Mouse (Mus musculus): ENCODE measurements around the gene Armc12.

Gene Armc12

DNA sequence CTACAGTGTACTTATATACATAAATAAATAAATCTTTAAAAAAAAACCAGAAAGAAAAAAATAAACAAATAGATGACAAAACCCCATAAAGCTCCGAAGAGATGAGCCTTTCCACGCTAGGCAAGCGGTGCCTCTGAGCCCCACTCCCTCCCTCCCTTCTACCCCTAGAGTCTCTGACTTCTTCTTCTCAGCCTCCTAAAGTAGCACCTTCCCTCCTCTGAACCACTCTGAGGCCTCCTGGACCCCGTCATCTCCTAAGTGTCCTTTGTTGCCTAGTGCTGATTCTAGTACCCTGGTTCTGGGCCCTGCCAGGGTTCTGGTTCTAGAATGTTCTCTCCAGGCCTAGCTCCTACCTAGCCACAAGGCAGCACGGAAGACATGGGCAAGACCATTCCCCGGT lies at the start of gene Armc12:
TSS of gene Armc12 (plus strand) at position 301 of the 400 bp plus-strand sequence.
- no peak for DNase-seq (ENCODE audit: low spot score)

- peak; percentile 22 for DNase-seq (ENCODE audit: low spot score)
Measured at GRCm38 (mm10) chr17:28484704-28485445, 45.7 kb upstream of the Armc12 start.

DNA sequence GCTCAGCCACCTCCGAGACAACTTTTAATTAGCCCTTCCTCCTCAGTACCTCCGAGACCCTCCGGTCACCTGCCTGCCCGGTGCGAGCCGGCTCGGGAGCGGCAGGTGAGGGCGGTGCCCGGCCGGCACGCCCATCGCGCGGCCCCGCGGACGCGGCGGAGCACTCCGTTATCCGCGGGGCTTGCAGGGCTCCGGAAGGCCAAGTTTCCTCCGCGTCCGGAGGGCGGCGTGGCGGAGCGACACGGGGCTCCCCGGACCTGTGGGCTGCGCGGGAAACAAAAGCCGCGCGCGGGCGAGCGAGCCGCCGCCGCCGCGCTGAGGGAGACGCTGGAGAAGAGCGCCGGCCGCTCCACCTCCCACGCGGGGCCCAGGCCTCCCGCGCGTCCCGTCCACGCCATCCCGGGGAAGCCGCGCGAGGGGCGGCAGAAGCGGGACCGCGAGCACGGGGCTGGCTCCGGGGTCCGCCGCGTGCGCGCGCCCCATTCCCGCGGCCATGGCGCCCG lies 45.1 kb upstream of the Armc12 start:
- DNase-seq (ENCODE audit: low spot score), result peak; percentile 41

DNA sequence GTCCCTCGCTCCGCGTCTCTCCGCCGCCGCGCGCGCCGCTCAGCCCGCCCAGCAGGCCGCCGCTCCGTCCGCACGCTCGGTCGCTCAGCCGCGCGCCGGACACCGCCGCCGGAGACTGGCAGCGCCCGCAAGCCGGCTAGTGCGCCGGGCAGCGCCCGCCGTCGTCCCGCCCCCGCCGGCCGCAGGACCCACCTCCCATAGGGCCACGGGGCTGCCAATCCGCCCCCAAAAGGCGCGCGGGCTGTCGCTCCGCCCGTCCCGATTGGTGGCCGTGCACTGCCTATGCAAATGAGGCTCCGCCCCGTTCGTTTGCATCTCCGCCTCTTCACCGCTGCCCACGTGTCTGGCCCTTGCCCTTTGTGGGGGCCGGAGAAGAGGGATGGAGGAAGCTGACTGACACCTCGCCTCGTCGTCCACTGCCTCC lies 44.6 kb upstream of the Armc12 start:
- DNase-seq (ENCODE audit: low spot score), result peak; percentile 99

DNA sequence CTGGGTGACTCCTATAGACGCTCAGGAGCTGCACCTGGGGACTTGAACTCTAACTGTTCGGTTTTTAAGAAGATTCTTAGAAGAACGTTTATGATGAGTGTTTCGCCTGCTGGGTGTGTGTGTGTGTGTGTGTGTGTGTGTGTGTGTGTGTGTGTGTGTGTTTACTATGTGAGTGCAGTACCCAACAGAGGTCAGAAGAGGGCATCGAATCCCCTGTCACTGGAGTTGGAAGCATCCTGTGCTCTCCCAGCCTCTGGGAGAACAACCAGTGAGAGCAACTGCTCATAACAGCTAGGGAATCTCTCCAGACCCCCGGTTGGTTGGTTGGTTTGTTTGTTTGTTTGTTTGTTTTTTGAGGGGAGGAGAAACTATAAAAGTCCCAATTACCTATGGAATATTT lies 43.9 kb upstream of the Armc12 start:
- no peak for DNase-seq (ENCODE audit: low spot score)

GRCm38 (mm10) chr17:28487584-28488257 lies 42.9 kb upstream of the Armc12 start:
- no peak for DNase-seq (ENCODE audit: low spot score)

DNA sequence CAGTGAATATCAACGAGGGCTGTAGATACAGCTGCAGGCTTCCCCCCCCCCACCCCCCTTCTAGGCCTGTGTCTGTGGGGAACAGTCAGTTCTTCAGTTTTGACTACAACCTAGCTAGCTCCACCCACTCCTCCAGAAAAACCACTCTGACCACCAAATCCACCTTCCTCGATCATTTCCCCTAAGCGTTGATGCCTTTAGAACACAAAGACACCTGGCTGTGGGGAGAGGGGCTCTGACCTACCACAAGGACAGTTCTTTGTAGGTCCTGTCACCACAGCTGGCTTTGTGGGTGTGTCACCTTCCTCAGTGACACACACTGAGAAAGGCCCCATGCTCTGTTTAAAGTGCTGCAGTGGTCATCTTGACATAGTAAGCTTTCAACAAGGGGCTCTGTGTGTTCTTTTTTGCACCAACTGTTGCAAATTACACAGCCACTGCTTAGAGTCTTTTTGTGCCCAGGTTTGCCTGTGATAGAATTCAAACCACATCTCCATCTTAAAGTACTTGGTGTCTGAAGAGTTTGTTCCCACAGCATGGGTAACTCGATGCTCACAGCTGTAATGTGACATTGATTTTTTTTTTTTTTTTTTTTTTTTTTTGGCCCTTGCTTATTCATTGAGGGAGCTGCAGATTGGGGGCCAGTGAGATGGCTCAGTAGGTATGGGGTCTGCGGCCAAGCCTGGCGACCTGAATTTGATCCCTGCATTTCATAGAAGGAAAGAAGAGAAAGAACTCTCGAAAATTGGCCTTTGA lies 42.2 kb upstream of the Armc12 start:
- no peak for DNase-seq (ENCODE audit: low spot score)

DNA sequence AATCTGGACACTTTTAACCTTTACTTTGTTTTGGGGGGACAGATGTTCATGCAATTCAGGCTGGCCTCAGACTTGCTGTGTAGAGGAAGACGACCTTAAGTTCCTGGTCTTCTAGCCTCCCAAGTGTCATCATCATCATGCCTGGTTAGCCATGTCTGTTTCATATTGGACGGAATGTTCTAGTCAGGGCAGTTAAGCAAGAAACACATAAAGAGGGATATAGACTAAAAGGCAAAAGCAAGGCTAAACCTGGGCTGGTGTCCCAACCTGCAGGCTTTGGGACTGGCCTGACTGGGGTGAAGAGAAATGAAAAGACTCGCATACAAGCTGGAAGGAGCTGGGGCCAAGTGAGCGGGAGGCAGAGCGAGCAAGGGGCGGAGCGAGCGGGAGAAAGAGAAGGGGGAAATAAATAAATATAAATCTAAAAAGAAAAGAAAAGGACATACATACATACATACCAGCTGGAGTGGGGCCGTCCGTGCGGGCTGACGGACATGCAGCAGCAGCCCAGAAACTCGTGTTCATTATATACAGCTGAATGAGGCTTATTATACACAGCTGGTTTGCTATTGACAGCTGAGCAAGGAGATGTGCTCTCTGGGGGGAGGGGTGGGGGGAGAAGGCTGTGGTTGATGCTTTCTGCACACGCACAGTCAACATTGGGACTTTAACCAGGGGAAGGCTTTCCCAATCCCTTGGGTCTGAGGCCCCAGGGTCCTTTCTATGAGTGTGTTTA lies 39.4 kb upstream of the Armc12 start:
- DNase-seq (ENCODE audit: low spot score), result no peak

DNA sequence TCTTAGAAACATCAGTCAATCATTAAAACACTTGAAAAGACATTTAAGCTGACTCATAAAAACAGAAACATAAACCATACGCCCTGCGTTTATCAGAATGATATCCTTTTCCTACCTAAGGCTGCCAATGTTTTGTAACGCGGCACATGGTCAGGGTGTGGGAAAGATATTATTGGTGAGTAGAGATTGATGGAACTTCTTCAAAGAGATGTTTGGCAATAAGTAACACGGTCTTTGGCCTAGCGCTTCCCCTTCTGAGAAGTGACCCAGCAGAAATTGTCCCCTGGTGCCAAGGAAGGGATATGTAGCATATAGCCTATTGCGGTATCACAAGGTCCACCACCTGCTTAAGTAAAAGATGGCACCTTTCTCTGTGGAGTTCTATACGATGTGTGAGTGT lies 34.8 kb upstream of the Armc12 start:
- no peak for DNase-seq (ENCODE audit: low spot score)

- no peak for DNase-seq (ENCODE audit: low spot score)
Measured at GRCm38 (mm10) chr17:28499190-28499589, 31.4 kb upstream of the Armc12 start.

DNA sequence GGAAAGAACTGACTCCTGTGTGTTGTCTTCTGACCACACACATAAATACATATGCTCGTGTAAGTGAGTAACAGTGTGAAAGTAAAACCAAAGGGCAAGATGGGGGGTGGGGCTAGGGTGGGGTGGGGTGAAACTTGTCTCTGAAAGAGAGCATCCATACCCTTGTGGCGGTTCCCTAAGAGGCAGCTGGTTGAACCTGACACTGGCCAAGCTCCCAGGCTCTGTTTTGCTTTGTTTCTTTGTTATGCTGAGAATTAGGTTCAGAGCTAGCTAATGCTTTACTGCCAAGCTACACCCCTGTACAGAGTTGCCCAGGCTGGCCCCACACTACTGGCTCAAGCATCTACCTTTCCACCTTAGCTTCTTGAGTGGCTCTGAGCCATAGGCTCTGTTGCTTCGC lies 30.1 kb upstream of the Armc12 start:
- no peak for DNase-seq (ENCODE audit: low spot score)

DNA sequence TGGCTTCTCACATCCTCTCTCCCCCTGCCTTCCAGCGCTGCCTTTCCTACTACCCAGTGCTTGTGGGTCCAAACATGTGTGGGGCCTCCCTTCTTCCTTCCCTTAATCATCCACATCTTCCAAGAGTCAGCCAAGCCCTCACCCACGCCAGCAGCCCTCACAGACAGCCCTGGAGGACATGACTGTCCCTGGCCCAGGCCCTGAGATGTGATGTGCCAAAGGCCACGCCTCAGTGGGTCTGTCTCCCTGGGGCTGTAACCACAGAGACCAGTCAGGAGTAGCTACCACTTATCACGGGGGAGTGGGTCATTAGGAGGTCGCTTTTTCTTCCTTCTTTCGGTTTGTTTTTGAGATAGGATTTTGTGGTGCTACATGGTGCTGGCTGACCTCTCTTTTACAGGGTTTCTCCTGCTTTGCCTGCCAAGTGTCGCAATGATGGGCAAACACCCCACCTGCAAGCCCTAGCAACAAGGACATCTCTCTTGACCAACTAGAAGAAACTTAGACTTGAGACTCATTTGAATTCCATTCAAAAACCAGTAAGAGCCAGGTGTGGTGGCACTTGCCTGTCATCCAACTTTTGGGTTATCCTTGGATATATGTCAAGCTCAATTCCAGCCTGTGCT lies 28.3 kb upstream of the Armc12 start:
- DNase-seq (ENCODE audit: low spot score), result no peak

DNA sequence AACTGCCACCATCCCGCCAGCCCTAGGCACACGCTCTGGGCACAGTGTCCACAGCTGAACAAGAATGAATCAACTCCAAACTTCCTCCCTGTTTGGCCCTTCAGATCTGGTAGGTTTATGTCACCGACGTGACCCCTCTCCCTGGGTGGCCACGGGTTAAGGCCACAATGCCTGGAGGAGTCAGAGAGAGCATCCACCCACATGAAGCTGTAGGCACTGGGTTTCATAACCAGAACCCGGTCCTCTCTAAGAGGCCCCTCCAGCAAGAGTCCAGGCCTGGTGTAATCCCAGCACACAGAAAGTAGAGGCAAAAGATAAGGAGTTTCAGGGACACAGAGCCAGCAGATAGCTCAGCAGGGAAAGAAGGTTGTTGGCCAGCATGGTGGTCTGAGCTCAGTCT lies 26.4 kb upstream of the Armc12 start:
- no peak for DNase-seq (ENCODE audit: low spot score)

DNA sequence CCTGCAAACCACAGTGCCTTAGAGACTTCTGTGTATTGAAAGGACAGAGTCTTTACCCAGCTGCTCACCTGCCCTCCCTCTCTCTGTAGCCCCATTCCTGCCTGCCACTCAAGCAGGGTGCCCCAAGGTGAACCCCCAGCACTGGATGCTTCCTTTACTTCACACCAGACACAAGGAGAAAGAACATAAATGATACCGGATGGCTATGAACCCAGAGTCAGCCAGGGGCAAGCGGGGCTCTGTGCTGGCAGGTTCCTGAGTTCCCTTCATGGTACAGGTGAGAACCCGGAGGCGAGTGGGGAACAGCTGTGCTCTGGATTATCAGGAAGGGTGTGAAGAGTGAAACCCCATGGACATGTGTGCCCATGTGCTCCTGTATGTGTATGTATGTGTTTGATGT lies 25.0 kb upstream of the Armc12 start:
- no peak for DNase-seq (ENCODE audit: low spot score)

- DNase-seq (ENCODE audit: low spot score), result no peak
Measured at GRCm38 (mm10) chr17:28506895-28507294, 23.7 kb upstream of the Armc12 start.

GRCm38 (mm10) chr17:28507496-28507895 lies 23.1 kb upstream of the Armc12 start:
- no peak for DNase-seq (ENCODE audit: low spot score)

- DNase-seq (ENCODE audit: low spot score), result no peak
Measured at GRCm38 (mm10) chr17:28510445-28511342, 19.9 kb upstream of the Armc12 start.

- DNase-seq (ENCODE audit: low spot score), result no peak
Measured at GRCm38 (mm10) chr17:28511616-28512541, 18.7 kb upstream of the Armc12 start.

DNA sequence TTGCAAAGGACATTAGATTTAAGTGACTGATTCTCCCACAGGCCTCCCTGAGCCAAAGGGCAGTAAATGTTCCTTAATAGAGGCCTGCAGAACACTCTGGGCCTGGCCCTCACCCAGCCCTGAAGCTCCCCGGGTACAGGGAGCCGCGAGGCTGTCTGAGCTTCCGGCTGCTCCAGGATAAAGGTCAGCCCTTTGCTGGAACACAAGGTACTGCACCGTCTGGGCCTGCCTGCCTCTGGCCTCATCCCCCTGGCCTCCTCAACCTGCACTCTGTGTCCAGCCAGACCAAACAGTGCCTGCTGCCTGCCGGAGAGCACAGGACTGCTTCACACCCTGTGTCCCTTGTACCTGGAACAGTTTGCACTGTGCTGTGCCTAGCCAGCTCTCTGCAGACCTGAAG lies 17.9 kb upstream of the Armc12 start:
- no peak for DNase-seq (ENCODE audit: low spot score)
